Mouse (Mus musculus) embryonic fibroblast, embryonic 13.5 days (primary cell): ENCODE measurements at regions not wholly inside any gene's neighbourhood (a gene's known extent, or its start where the extent isn't known, plus 50 kb on each side); places are given as distances from the start of the nearest gene placed in this dataset.

Experiments used
- H3K27ac ChIP-seq: 2 replicates; pipeline ENCODE4 v1.5.1; 2012; ENCODE audit warnings: low read length, control low read depth, inconsistent platforms; ENCODE audit not compliant: insufficient read depth
- H3K4me1 ChIP-seq: 2 replicates; pipeline ENCODE4 v1.6.1; 2011; ENCODE audit warnings: low read length; ENCODE audit not compliant: control insufficient read depth, insufficient read depth
- H3K4me3 ChIP-seq: 2 replicates; pipeline ENCODE4 v1.5.1; 2011; ENCODE audit warnings: mild to moderate bottlenecking, control low read depth, low read length; ENCODE audit not compliant: insufficient read depth
- CTCF ChIP-seq: IDR thresholded peaks from 2 replicates; pipeline ENCODE4 v1.5.1; 2011; ENCODE audit warnings: mild to moderate bottlenecking, control low read depth, low read length, moderate library complexity, borderline replicate concordance; ENCODE audit not compliant: insufficient read depth
- POLR2A ChIP-seq: IDR thresholded peaks from 2 replicates; pipeline ENCODE4 v1.6.1; 2011; ENCODE audit warnings: low read depth, mild to moderate bottlenecking, control low read depth, low read length, moderate library complexity

GRCm38 (mm10) chr4:134990651-134991050 is 60.0 kb downstream of the Syf2 start:
- no peak overlapping the region for H3K27ac ChIP-seq
- H3K4me3 ChIP-seq, result no peak overlapping the region
- TF ChIP-seq POLR2A (no peak), CTCF (no peak)
- peaks cover 2% of the 10 kb centered on the region; the same call in 1 of the 2 replicates for H3K4me1 ChIP-seq

- TF ChIP-seq POLR2A, result no peak
- TF ChIP-seq CTCF, result no peak
- Histone ChIP-seq H3K27ac (no peak overlapping the region), H3K4me1 (0 out of 2 replicates have a peak, but pooled peaks cover 3% of the 10 kb centered on the region), H3K4me3 (no peak overlapping the region)
Observed at GRCm38 (mm10) chr4:134993526-134994122, 62.9 kb downstream of the Syf2 start.

- TF ChIP-seq POLR2A, result no peak
- TF ChIP-seq CTCF, result no peak
Observed at GRCm38 (mm10) chr4:134994205-134994604, 63.5 kb downstream of the Syf2 start.

GRCm38 (mm10) chr4:134994648-134995047 is 64.0 kb downstream of the Syf2 start:
- Histone ChIP-seq H3K4me1 (0 out of 2 replicates have a peak, but pooled peaks cover 3% of the 10 kb centered on the region), H3K27ac (peak overlapping the region; percentile 25; the same call in 1 of the 2 replicates), H3K4me3 (no peak overlapping the region)
- TF ChIP-seq POLR2A (no peak), CTCF (no peak)

More at GRCm38 (mm10) chr4:134994205-134994604, 63.5 kb downstream of the Syf2 start:
- Histone ChIP-seq H3K4me3 (no peak overlapping the region), H3K4me1 (0 out of 2 replicates have a peak, but pooled peaks cover 3% of the 10 kb centered on the region), H3K27ac (peak overlapping the region; percentile 25; the same call in 1 of the 2 replicates)

GRCm38 (mm10) chr4:134995052-134995451 is 64.4 kb downstream of the Syf2 start:
- TF ChIP-seq POLR2A, result no peak
- TF ChIP-seq CTCF, result no peak
- Histone ChIP-seq H3K4me1 (0 out of 2 replicates have a peak, but pooled peaks cover 3% of the 10 kb centered on the region), H3K4me3 (no peak overlapping the region), H3K27ac (peak overlapping the region; percentile 25; the same call in 1 of the 2 replicates)

- TF ChIP-seq CTCF, result no peak
- no peak for TF ChIP-seq POLR2A
- Histone ChIP-seq H3K4me3 (no peak overlapping the region), H3K4me1 (0 out of 2 replicates have a peak, but pooled peaks cover 3% of the 10 kb centered on the region), H3K27ac (no peak overlapping the region)
Observed at GRCm38 (mm10) chr4:134996121-134996520, 65.4 kb downstream of the Syf2 start.

- H3K4me3 ChIP-seq, result no peak overlapping the region
- H3K27ac ChIP-seq, result peak overlapping the region; percentile 24; the same call in 1 of the 2 replicates
- TF ChIP-seq CTCF (no peak), POLR2A (no peak)
- H3K4me1 ChIP-seq, result 0 out of 2 replicates have a peak, but pooled peaks cover 7% of the 10 kb centered on the region
Observed at GRCm38 (mm10) chr4:134997461-134998434, 67.0 kb downstream of the Syf2 start.

- H3K4me1 ChIP-seq, result 0 out of 2 replicates have a peak, but pooled peaks cover 7% of the 10 kb centered on the region
- TF ChIP-seq CTCF (no peak), POLR2A (no peak)
- H3K27ac ChIP-seq, result peak overlapping the region; percentile 88
- H3K4me3 ChIP-seq, result no peak overlapping the region
Observed at GRCm38 (mm10) chr4:134998928-134999658, 68.4 kb downstream of the Syf2 start.
